Mouse (Mus musculus) lung, postnatal 0 days (tissue): Measurements from ENCODE around the gene Vwde. TPM values are rescaled to one million over a fixed set of nuclear protein-coding genes. Genes with fewer than 3 reads are reported as not detected.

Source experiments
- ATAC-seq: fragments of 200-750 bp; cut with Nextera tagmentation; 2 replicates; pipeline ENCODE4 v1.8.0; 2017; ENCODE audit warnings: moderate library complexity
- DNase-seq: peaks from one replicate; pipeline ENCODE4 v3.0.0-alpha.2; 2016; ENCODE audit warnings: low spot score
- H3K27ac ChIP-seq: fragments of 300-500 bp; sonication (generic); 2 replicates; pipeline ENCODE4 v1.5.1; 2014; ENCODE audit warnings: antibody characterized with exemption, mild to moderate bottlenecking, low read length, mixed read lengths
- H3K27me3 ChIP-seq: fragments of 300-500 bp; sonication (generic); replicated peaks from 2 replicates; pipeline ENCODE4 v1.6.1; 2014; ENCODE audit warnings: low read length, mixed read lengths; ENCODE audit not compliant: insufficient read depth
- H3K36me3 ChIP-seq: fragments of 300-500 bp; sonication (generic); 2 replicates; pipeline ENCODE4 v1.6.1; 2014; ENCODE audit warnings: low read length, mixed read lengths; ENCODE audit not compliant: insufficient read depth
- H3K4me1 ChIP-seq: fragments of 300-500 bp; sonication (generic); 2 replicates; pipeline ENCODE4 v1.6.1; 2014; ENCODE audit warnings: antibody characterized with exemption, low read depth, low read length, mixed read lengths; ENCODE audit not compliant: insufficient read depth
- H3K4me2 ChIP-seq: fragments of 300-500 bp; sonication (generic); replicated peaks from 2 replicates; pipeline ENCODE4 v1.6.1; 2014; ENCODE audit warnings: low read depth, mild to moderate bottlenecking, low read length, moderate library complexity, mixed read lengths
- H3K4me3 ChIP-seq: fragments of 300-500 bp; sonication (generic); 2 replicates; pipeline ENCODE4 v1.5.1; 2014; ENCODE audit warnings: low read depth, low read length
- H3K9ac ChIP-seq: fragments of 300-500 bp; sonication (generic); replicated peaks from 2 replicates; pipeline ENCODE4 v1.6.1; 2014; ENCODE audit warnings: low read depth, mild to moderate bottlenecking
- H3K9me3 ChIP-seq: fragments of 300-500 bp; sonication (generic); 2 replicates; pipeline ENCODE4 v1.6.1; 2016; ENCODE audit warnings: low read length, mixed read lengths
- CTCF ChIP-seq: IDR thresholded peaks from 2 replicates; pipeline ENCODE4 v1.5.1; 2016; ENCODE audit warnings: antibody characterized with exemption, mild to moderate bottlenecking
- EP300 ChIP-seq: IDR thresholded peaks from 2 replicates; pipeline ENCODE4 v1.6.1; 2016; ENCODE audit warnings: antibody characterized with exemption, mild to moderate bottlenecking, control low read depth
- WGBS: fragments of 180-500 bp; shearing (Covaris S2); extraction: QIAGEN DNeasy Blood & Tissue Kit; methylation state at CpG from one replicate; pipeline ENCODE4 v1.1.7; 2014; 5-methylcytosine and 5-hydroxymethylcytosine counted together
- polyA plus RNA-seq: library from polyadenylated mRNA; unstranded; fragments of >200 nt; fragmentation: Nextera tagmentation; extraction: Ambion mirVana; gene quantifications from 2 replicates; pipeline ENCODE4 v1.2.1, GENCODE M21; 2015

Vwde gene
- polyA plus RNA-seq, 1 experiment from 2014 or later, result not detected

GRCm38 (mm10) chr6:13180061-13180460, 44.7 kb downstream of the Vwde start:
- ATAC-seq, result no peak
- H3K4me1 ChIP-seq, result no peaks in the 10 kb centered on the region
- no peak overlapping the region for H3K4me2 ChIP-seq
- H3K9ac ChIP-seq, result no peak overlapping the region
- H3K27me3 ChIP-seq, result no peaks in the 10 kb centered on the region
- no peak overlapping the region for H3K4me3 ChIP-seq
- no peak for DNase-seq
- 58% methylated on average over 3 of the region's 3 CpGs for WGBS
- no peak overlapping the region for H3K27ac ChIP-seq
- H3K9me3 ChIP-seq, result no peaks in the 10 kb centered on the region
- no peaks in the 10 kb centered on the region for H3K36me3 ChIP-seq
- no peak for TF ChIP-seq CTCF
- no peak for TF ChIP-seq EP300

GRCm38 (mm10) chr6:13169459-13170150, 55.2 kb downstream of the Vwde start:
- no peaks in the 10 kb centered on the region for H3K4me1 ChIP-seq
- WGBS, result 45% methylated on average over 3 of the region's 3 CpGs
- H3K4me3 ChIP-seq, result no peak overlapping the region
- H3K36me3 ChIP-seq, result no peaks in the 10 kb centered on the region
- H3K27me3 ChIP-seq, result no peaks in the 10 kb centered on the region
- TF ChIP-seq EP300 (no peak), CTCF (no peak)
- H3K9me3 ChIP-seq, result no peaks in the 10 kb centered on the region
- ATAC-seq (no peak), DNase-seq (no peak)
- H3K27ac ChIP-seq, result no peak overlapping the region
- no peak overlapping the region for H3K9ac ChIP-seq
- H3K4me2 ChIP-seq, result no peak overlapping the region

- DNase-seq (peak; percentile 37), ATAC-seq (no peak)
- Histone ChIP-seq H3K9ac (no peak overlapping the region), H3K36me3 (no peaks in the 10 kb centered on the region), H3K27ac (no peak overlapping the region), H3K9me3 (no peaks in the 10 kb centered on the region), H3K4me2 (no peak overlapping the region), H3K4me1 (no peaks in the 10 kb centered on the region), H3K4me3 (no peak overlapping the region), H3K27me3 (no peaks in the 10 kb centered on the region)
- WGBS, result 54% methylated on average over 9 of the region's 9 CpGs
- TF ChIP-seq CTCF (no peak), EP300 (no peak)
Observed at GRCm38 (mm10) chr6:13166240-13166937, 58.4 kb downstream of the Vwde start.

- TF ChIP-seq CTCF (peak; percentile 47), EP300 (no peak)
- no peaks in the 10 kb centered on the region for H3K27me3 ChIP-seq
- ATAC-seq, result no peak
- no peak for DNase-seq
- H3K27ac ChIP-seq, result no peak overlapping the region
- no peak overlapping the region for H3K9ac ChIP-seq
- WGBS, result 85% methylated on average over 2 of the region's 2 CpGs
- no peaks in the 10 kb centered on the region for H3K36me3 ChIP-seq
- no peak overlapping the region for H3K4me2 ChIP-seq
- no peaks in the 10 kb centered on the region for H3K9me3 ChIP-seq
- H3K4me3 ChIP-seq, result no peak overlapping the region
- H3K4me1 ChIP-seq, result no peaks in the 10 kb centered on the region
Observed at GRCm38 (mm10) chr6:13159437-13159836, 65.3 kb downstream of the Vwde start.

- H3K36me3 ChIP-seq, result no peaks in the 10 kb centered on the region
- H3K4me1 ChIP-seq, result no peaks in the 10 kb centered on the region
- DNase-seq (no peak), ATAC-seq (no peak)
- no peak overlapping the region for H3K4me3 ChIP-seq
- no peaks in the 10 kb centered on the region for H3K9me3 ChIP-seq
- TF ChIP-seq CTCF (no peak), EP300 (no peak)
- H3K27me3 ChIP-seq, result no peaks in the 10 kb centered on the region
- H3K27ac ChIP-seq, result no peak overlapping the region
- no peak overlapping the region for H3K4me2 ChIP-seq
- no peak overlapping the region for H3K9ac ChIP-seq
- WGBS, result 87% methylated on average over 9 of the region's 9 CpGs
Observed at GRCm38 (mm10) chr6:13153888-13154697, 70.7 kb downstream of the Vwde start.

- Histone ChIP-seq H3K27me3 (no peaks in the 10 kb centered on the region), H3K4me3 (no peak overlapping the region), H3K4me1 (no peaks in the 10 kb centered on the region), H3K27ac (no peak overlapping the region), H3K4me2 (no peak overlapping the region), H3K9me3 (no peaks in the 10 kb centered on the region), H3K9ac (no peak overlapping the region), H3K36me3 (no peaks in the 10 kb centered on the region)
- DNase-seq, result peak; percentile 53
- TF ChIP-seq CTCF (peak; percentile 77), EP300 (no peak)
- WGBS, result 84% methylated on average over 1 of the region's 1 CpGs
- no peak for ATAC-seq
Observed at GRCm38 (mm10) chr6:13152062-13152640, 72.6 kb downstream of the Vwde start.
